In the genomic region with DNA sequence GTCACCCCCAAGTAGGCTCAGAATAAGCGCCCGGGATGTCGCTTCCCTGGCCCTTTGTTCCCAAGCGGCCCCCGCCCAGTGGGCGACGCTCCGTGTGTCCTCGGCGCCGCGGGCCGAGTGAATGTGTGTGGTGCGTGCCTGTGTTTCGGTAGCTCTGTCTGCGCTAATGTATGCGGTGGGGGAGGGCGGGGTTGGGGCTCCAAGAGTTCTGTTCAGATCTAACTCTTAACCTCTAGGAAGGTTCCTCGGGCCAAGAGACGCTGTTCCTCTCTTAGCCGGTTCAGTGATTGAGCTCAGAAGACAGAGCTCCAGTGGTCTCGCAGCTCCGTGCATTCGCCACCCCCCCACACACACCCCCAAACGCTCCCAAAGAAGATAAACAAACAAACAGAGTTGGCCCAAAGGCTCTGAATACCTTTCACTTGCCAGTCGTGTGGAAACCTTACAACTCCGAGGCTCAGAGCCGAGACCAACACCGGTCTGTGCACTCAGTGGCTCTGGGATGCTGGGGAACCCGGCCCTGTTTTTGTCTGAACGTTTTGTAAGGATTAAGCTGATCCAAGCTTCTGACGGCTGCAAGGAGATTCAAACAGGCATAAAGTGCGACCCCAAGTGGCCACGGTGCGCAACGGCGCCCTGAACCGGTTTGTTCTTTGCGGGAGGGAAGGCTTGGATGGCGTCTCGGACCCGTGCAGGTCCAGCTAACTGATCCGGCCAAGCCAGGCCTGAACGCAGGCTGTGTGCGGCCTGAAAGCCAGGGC, we compare ENCODE assay signal across 7 mouse cellular contexts. TPM values are rescaled to one million over a fixed set of nuclear protein-coding genes. Genes with fewer than 3 reads are reported as not detected.
A peak's percentile ranks its signal among the peaks of the same experiment; 100 is the strongest.
DNase-seq lines count a peak whose midpoint lies in the region; ATAC-seq and TF ChIP-seq lines count a peak whose summit lies in the region.

No protein-coding gene starts in this region.

- H3K4me2 ChIP-seq in embryonic facial prominence, embryonic 13.5 days = peak overlapping the region; percentile 93
- peak overlapping the region; percentile 97 for H3K4me2 ChIP-seq in kidney, embryonic 14.5 days (replicated peaks; ENCODE audit: low read depth, low read length)
- H3K4me2 ChIP-seq in limb, embryonic 14.5 days (replicated peaks; ENCODE audit: low read depth, low read length, severe bottlenecking) = peak overlapping the region; percentile 97
- peak overlapping the region; percentile 91 for H3K4me2 ChIP-seq in midbrain, embryonic 16.5 days (ENCODE audit: low read length)

- TF ChIP-seq POLR2A in limb, embryonic 14.5 days (IDR thresholded peaks at IDR 0.05; ENCODE audit: borderline replicate concordance, extremely low read depth, insufficient read depth, insufficient read length) = 0 out of 2 replicates have a peak, but pooled peaks have one; percentile 19

- peak; percentile 45 for ATAC-seq in embryonic facial prominence, embryonic 13.5 days (ENCODE audit: insufficient number of reproducible peaks, insufficient read depth, low FRiP score, low TSS enrichment, low read depth)
- peak; percentile 58 for ATAC-seq in kidney, embryonic 14.5 days (ENCODE audit: low FRiP score, low TSS enrichment)
- ATAC-seq in limb, embryonic 14.5 days (ENCODE audit: low FRiP score, low read depth) = peak; percentile 60
- peak; percentile 79 for ATAC-seq in midbrain, embryonic 16.5 days

- peak overlapping the region; percentile 65 for H3K4me3 ChIP-seq in embryonic facial prominence, embryonic 13.5 days
- peak overlapping the region; percentile 58 for H3K4me3 ChIP-seq in kidney, embryonic 14.5 days (ENCODE audit: low read length)
- peak overlapping the region; percentile 67 for H3K4me3 ChIP-seq in limb, embryonic 14.5 days (replicated peaks; ENCODE audit: low read length)
- H3K4me3 ChIP-seq in midbrain, embryonic 16.5 days (ENCODE audit: low read depth, low read length) = peak overlapping the region; percentile 61

- peak overlapping the region; percentile 90 for H3K27ac ChIP-seq in embryonic facial prominence, embryonic 13.5 days
- H3K27ac ChIP-seq in kidney, embryonic 14.5 days (ENCODE audit: low read depth, low read length) = peak overlapping the region; percentile 71; the same call in 1 of the 2 replicates
- peak overlapping the region; percentile 81 for H3K27ac ChIP-seq in limb, embryonic 14.5 days (replicated peaks; ENCODE audit: low read depth, low read length)
- peak overlapping the region; percentile 82 for H3K27ac ChIP-seq in midbrain, embryonic 16.5 days (ENCODE audit: low read length)

- peaks cover 50% of the 10 kb centered on the region for H3K4me1 ChIP-seq in embryonic facial prominence, embryonic 13.5 days
- peaks cover 11% of the 10 kb centered on the region; the same call in 1 of the 2 replicates for H3K4me1 ChIP-seq in kidney, embryonic 14.5 days (ENCODE audit: control insufficient read depth, insufficient read depth, low read length)
- H3K4me1 ChIP-seq in limb, embryonic 14.5 days (ENCODE audit: control insufficient read depth, insufficient read depth, low read length) = peaks cover 10% of the 10 kb centered on the region
- peaks cover 28% of the 10 kb centered on the region for H3K4me1 ChIP-seq in midbrain, embryonic 16.5 days (ENCODE audit: control insufficient read depth, insufficient read depth, low read length)

- peaks cover 77% of the 10 kb centered on the region for H3K27me3 ChIP-seq in embryonic facial prominence, embryonic 13.5 days
- peaks cover 57% of the 10 kb centered on the region for H3K27me3 ChIP-seq in kidney, embryonic 14.5 days (ENCODE audit: control insufficient read depth, insufficient read depth, low read length)
- peaks cover 70% of the 10 kb centered on the region for H3K27me3 ChIP-seq in limb, embryonic 14.5 days (ENCODE audit: control insufficient read depth, insufficient read depth, low read length)
- peaks cover 53% of the 10 kb centered on the region for H3K27me3 ChIP-seq in midbrain, embryonic 16.5 days (ENCODE audit: control insufficient read depth, insufficient read depth, low read depth, low read length)

- peak; percentile 92 for DNase-seq in adrenal gland, postnatal 36 days
- peak; percentile 94 for DNase-seq in heart, adult 8-10 months (ENCODE audit: low spot score)
- peak; percentile 93 for DNase-seq in limb, embryonic 14.5 days (ENCODE audit: low spot score)
- peak; percentile 24 to 35 for DNase-seq in spleen, postnatal 14 days (ENCODE audit: low spot score in 2 of 2)

- H3K9me3 ChIP-seq in embryonic facial prominence, embryonic 13.5 days = no peaks in the 10 kb centered on the region
- H3K9me3 ChIP-seq in kidney, embryonic 14.5 days (ENCODE audit: control insufficient read depth, low read length) = no peaks in the 10 kb centered on the region
- no peaks in the 10 kb centered on the region for H3K9me3 ChIP-seq in limb, embryonic 14.5 days (ENCODE audit: control insufficient read depth, low read length)
- H3K9me3 ChIP-seq in midbrain, embryonic 16.5 days (replicated peaks; ENCODE audit: control insufficient read depth, low read length, poor library complexity, severe bottlenecking) = no peaks in the 10 kb centered on the region

- H3K36me3 ChIP-seq in embryonic facial prominence, embryonic 13.5 days = no peaks in the 10 kb centered on the region
- no peaks in the 10 kb centered on the region for H3K36me3 ChIP-seq in kidney, embryonic 14.5 days (ENCODE audit: control insufficient read depth, insufficient read depth, low read length)
- H3K36me3 ChIP-seq in limb, embryonic 14.5 days (ENCODE audit: control insufficient read depth, insufficient read depth, low read length) = 0 out of 2 replicates have a peak, but pooled peaks cover 4% of the 10 kb centered on the region
- H3K36me3 ChIP-seq in midbrain, embryonic 16.5 days (ENCODE audit: control insufficient read depth, insufficient read depth, low read length) = no peaks in the 10 kb centered on the region

- WGBS in embryonic facial prominence, embryonic 13.5 days = under 1% methylated on average over 45 of the region's 45 CpGs
- under 1% methylated on average over 45 of the region's 45 CpGs for WGBS in kidney, embryonic 14.5 days
- 3% methylated on average over 44 of the region's 45 CpGs for WGBS in limb, embryonic 14.5 days
- WGBS in midbrain, embryonic 16.5 days = under 1% methylated on average over 45 of the region's 45 CpGs

- peak overlapping the region; percentile 84 for H3K9ac ChIP-seq in embryonic facial prominence, embryonic 13.5 days
- peak overlapping the region; percentile 76 for H3K9ac ChIP-seq in kidney, embryonic 14.5 days (ENCODE audit: low read depth, low read length)
- H3K9ac ChIP-seq in limb, embryonic 14.5 days (ENCODE audit: low read depth, low read length, severe bottlenecking) = peak overlapping the region; percentile 76
- H3K9ac ChIP-seq in midbrain, embryonic 16.5 days (ENCODE audit: low read depth, low read length) = peak overlapping the region; percentile 67

RNA-seq across cellular contexts. Expression of a gene that starts 0.8 kb away (rescaled TPM):
- 10 to 100 TPM; 15.4 to 17.5 TPM for total RNA-seq in adrenal gland, postnatal 36 days (2021)
- polyA plus RNA-seq in embryonic facial prominence, embryonic 13.5 days (2015; fragmentation: Nextera tagmentation; extraction: Ambion mirVana) = 24.2 and 26.8 TPM in 2 replicates
- total RNA-seq in heart, adult 8-10 months (2022) = 10 to 100 TPM in 3 of 4 experiments, 1 to 10 TPM in 1; 9.2 to 12.0 (median 10.9) TPM
- polyA plus RNA-seq in kidney, embryonic 14.5 days (2014; fragmentation: Nextera tagmentation; extraction: Ambion mirVana) = 23.0 and 33.2 TPM in 2 replicates
- 20.8 and 26.8 TPM in 2 replicates for polyA plus RNA-seq in limb, embryonic 14.5 days (2012; rRNA removed)
- 24.5 and 28.3 TPM in 2 replicates for polyA plus RNA-seq in limb, embryonic 14.5 days (2014; fragmentation: Nextera tagmentation; extraction: Ambion mirVana)
- polyA plus RNA-seq in midbrain, embryonic 16.5 days (2015; fragmentation: Nextera tagmentation; extraction: Ambion mirVana) = 5.6 and 5.8 TPM in 2 replicates

RNA-seq across cellular contexts. Expression of a gene that starts 33.7 kb away (rescaled TPM):
- 1 to 10 TPM in 1 of 2 experiments, under 1 TPM in 1; 0.99 to 1.7 TPM for total RNA-seq in adrenal gland, postnatal 36 days (2021)
- polyA plus RNA-seq in embryonic facial prominence, embryonic 13.5 days (2015; fragmentation: Nextera tagmentation; extraction: Ambion mirVana) = 0.95 TPM in 1 of 2 replicates, not detected in the other
- 10 to 100 TPM in 2 of 4 experiments, 1 to 10 TPM in 2; 6.6 to 13.3 (median 10.3) TPM for total RNA-seq in heart, adult 8-10 months (2022)
- polyA plus RNA-seq in kidney, embryonic 14.5 days (2014; fragmentation: Nextera tagmentation; extraction: Ambion mirVana) = 0.37 and 0.73 TPM in 2 replicates
- 0.29 and 0.49 TPM in 2 replicates for polyA plus RNA-seq in limb, embryonic 14.5 days (2012; rRNA removed)
- polyA plus RNA-seq in limb, embryonic 14.5 days (2014; fragmentation: Nextera tagmentation; extraction: Ambion mirVana) = 0.32 and 0.61 TPM in 2 replicates
- polyA plus RNA-seq in midbrain, embryonic 16.5 days (2015; fragmentation: Nextera tagmentation; extraction: Ambion mirVana) = not detected in 2 replicates

Comparison
In these comparisons a context has a peak if more than half of its experiments do, and no peak if none do; other contexts are left out.
1. Peak in every context shown above with its lines: DNase-seq, ATAC-seq, H3K4me3 ChIP-seq and H3K27ac ChIP-seq.
2. DNase-seq: peak in every context shown above with its lines; median percentile 94 in heart, adult 8-10 months; 93 in limb, embryonic 14.5 days; 92 in adrenal gland, postnatal 36 days; 30 in spleen, postnatal 14 days.